Mouse (Mus musculus): ENCODE measurements around the gene Acly. TPM values are rescaled to one million over a fixed set of nuclear protein-coding genes. Genes with fewer than 3 reads are reported as not detected.

Gene Acly
- 805 and 809 TPM in 2 replicates for total RNA-seq (2021)
- long read RNA-seq, experiment 1, full-length matches to known transcripts: 1,871 of 2,299 reads
- long read RNA-seq, experiment 1, partial matches to known transcripts: 258 of 2,299 reads
- long read RNA-seq, experiment 1, other reads (novel, unspliced or antisense): 170 of 2,299 reads
- long read RNA-seq, experiment 2, full-length matches to known transcripts: 1,356 of 1,659 reads
- long read RNA-seq, experiment 2, partial matches to known transcripts: 176 of 1,659 reads
- long read RNA-seq, experiment 2, other reads (novel, unspliced or antisense): 127 of 1,659 reads

DNA sequence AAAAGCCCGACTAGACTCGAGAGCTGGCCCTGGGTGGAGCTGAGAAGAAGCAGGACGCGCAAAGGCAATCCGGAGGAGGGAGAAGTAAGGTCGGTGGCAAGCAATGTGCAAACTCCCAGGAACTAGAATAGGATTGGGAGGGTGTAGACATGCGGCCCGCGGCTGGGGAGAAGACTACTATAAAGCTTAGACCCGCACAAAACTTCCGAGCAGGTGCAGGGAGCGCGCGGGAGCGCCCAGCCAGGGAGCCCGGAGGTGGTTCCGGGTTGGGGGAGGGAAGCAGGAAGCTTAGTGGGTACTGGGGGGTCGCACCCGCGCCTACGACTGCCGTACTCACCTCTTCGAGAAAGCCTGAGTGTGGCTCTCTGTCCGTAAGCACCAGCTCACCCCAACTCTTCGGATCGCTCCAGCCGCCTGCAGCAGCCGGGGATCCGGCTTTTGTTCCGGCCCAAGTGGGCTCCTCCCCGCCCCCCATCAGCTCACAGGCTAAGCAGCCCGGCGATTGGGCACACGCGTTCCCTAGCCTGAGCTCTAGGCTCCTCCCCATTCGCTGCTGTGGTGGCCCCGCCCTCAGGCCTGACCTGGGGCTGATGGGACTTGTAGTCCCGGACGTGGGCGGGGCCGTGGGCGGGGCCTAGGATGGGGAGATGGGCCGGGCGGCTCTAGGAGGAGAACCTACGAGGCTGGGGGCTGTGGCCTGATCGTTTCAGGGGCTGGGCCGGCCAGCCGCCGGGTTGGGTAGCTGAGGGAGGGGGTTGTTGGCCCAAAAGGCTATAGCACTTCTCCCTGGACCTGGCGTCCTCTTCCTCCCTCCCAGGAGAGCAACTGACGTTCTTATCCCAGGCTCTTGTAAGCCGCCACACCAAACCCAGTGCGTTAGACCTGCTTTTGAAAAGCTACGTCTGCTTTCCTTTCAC, at the start of gene Acly:
Gene Acly (minus strand): TSS at position 543 of the 917 bp plus-strand sequence.
- peak; percentile 100 for DNase-seq

DNA sequence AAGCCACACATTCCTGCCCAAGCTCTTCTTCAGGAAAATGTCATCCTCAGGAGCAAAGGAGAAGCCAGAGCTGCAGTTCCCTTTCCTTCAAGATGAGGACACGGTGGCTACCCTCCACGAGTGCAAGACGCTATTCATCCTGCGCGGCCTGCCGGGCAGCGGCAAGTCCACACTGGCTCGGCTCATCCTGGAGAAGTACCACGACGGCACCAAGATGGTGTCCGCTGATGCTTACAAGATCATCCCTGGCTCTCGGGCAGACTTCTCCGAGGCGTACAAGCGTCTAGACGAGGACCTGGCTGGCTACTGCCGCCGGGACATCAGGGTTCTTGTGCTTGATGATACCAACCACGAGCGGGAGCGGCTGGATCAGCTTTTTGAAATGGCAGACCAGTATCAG, 48.5 kb upstream of the Acly start:
- DNase-seq: no peak

DNA sequence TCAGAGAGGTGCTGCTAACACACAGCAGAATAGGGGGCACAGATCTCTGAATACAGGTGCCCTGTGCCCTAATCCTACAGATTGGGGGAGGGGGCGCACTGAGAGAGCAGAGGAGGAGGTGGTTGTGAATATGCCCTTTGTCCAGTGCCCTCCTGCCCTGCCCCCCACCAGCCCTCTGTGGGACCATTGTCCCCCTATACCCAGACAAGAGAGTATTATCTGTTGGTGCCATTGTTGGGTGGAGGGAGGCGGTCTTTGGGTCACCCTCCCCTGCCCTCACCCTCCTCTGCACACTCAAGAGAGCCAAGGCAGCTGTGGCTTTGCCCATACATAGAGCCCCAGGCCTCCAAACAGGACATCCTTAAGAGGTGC, 47.7 kb upstream of the Acly start:
- DNase-seq: peak; percentile 28

DNA sequence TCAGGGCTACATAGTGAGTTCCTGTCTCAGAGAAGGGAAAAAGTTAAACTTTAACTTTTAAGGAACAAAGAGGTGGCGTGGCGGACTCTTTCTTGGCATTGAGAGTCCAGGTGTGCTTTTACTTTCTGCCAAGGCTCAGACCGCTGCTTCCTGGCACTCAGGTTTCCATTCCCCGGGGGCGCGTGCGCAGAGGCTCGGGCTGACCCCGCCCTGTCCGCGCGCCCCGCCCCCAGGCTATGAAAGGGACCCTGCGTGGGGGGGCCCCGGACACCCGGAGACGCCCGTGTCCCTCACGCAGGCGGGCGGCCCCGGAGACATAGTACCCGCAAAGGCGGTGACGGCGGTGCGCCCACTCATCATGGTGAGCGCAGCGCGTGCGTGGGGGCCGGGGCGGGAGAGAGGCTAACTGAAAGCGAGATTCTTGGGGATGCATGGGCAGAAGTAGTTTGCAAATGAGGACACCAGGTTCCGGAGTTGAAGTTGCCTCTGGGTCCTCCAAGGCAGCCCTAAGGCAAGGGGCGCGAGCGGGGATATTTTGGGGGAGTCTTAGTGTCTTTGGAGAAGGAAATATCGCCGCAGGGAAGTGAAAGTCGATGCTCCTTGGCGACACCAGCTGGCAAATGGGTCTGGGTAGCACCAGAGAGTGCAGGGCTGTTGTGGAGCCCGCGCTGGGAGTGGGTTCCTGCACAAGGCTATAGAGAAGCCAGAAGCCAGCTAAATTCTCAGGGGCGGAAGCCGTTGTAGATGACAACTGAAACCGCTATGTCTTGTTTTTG, 47.1 kb upstream of the Acly start, which contains the start of gene Cnp:
Gene Cnp (plus strand): TSS at position 197 of the 776 bp plus-strand sequence.
- DNase-seq: peak; percentile 92

DNA sequence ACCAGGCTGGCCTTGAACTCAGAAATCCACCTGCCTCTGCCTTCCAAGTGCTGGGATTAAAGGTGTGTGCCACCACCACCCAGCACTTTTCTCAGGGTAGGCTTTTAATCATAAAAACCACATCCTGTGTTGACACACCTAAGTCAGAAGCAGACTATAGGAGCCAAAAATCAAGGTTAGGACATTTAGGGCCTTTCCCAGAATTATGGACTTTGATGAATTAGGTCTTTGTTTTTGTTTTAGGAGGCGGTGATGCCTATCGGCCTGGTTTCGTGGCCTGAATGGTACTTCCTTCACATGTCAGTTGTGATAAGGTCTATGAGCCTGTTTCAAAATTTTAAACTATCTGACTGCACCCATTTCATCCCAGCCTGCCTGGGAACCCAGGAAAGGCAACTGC, 46.4 kb upstream of the Acly start:
- DNase-seq: no peak

DNA sequence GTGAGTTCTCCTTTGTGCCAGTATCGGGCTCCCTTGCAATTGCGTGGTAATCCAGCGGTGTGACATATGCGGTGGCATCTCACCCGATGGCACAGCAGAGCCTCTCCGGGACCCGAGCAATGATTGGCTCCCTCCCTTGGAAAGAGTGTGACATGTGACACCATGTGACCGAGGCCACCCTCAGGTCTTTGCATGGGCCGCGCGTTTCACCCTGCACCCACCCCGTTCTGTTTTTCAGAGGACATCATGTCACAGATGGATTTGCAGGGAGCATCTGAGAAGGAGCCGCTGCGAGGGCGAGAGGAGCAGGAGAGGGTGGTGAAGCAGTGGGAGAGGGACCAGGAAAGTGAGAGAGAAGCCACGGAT, 43.4 kb upstream of the Acly start:
- DNase-seq: peak; percentile 31

DNA sequence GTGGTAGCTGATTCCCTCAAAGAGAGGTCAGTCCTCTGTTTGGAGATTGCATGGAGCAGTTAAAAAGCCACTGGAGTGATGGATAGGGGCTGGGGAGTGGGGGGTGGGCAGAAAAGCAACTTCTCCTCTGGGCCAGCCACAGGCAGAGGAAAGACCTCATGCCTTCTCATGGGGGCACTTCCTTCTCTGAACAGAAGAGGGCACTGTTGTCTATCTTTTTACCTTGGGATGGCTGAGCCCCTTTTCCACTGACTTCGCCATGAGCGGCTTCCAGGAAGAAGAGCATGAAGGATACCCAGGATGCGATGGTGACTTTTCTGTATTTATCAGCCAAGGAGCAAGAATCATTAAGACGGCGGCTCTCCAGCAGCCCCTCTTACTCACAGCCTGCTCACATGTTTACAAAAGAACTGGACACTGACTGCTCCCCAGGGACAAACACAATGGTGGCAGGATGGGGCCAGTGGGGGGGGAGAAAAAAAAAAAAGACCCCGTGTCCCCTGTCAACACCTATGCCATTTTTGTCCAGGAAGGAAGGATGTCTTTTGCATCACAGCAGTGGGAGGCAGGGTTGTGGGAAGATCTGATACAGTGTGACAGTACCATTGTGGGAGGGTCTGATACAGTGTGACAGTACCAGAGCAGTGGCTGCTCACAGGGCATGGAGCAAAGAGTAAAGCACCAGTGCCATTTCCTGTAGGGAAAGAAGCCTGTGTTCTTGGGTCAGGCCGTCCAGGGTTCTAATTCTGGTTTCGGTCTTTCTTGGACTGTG, 42.8 kb upstream of the Acly start:
- DNase-seq: peak; percentile 87

DNA sequence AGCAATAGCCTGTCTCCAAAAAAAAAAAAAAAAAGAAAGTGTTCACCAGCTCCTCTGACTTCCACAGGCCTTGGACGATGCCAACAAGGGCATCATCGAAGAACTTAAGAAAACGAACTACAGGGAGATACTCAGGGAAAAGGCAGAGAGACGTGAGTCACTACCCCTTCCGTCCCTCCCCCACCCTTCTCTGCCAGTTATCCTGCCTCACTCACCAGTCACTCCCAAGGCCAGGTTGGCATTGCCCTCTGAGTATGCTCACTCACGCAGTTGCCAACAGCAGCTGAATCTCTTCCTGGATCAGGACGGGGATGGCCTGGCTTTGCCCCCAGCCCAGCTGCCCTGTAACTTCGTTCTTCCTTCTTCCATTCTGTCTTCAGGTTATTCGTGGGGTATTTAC, 42.0 kb upstream of the Acly start:
- peak; percentile 90 for DNase-seq

DNA sequence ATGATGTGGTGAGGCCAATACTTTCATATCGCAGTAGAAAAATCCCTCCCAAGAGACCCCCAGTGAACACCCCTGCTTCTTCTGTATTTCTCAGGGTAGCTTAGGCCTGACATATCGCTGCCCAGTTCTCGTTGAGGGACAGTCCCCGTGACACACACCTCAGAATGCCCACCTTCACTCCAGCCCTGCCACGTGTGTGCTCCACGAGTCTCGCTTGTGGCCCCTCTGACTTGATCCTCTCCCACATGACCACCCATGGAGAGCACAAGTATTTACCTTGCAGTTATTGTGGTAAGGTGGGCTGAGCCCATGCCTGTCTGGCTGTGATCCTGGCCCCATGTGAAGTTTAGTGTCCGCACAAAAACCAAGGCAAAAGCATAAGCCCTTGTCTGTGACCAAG, 40.9 kb upstream of the Acly start:
- DNase-seq: no peak

DNA sequence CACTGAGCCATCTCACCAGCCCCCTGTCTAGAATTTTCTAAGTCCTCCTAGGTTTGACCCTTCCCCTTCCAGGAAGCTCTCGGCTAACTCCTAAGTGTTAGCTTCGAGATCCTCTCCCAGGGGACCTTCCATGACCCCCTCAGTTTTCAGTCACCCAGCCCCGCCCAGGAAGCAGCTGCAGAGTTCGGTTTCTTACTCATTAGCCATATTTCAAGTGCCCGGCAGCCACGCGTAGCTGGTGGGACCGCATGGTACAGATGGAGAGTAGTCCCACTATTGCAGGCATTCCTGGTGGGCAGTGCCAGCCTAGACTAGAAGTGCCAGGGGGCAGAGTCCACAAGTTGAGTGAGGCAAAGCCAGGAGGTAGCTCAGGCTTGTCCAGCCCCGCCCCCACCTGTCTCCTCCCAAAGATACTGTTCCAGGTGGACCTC, 40.0 kb upstream of the Acly start:
- DNase-seq: peak; percentile 50

DNA sequence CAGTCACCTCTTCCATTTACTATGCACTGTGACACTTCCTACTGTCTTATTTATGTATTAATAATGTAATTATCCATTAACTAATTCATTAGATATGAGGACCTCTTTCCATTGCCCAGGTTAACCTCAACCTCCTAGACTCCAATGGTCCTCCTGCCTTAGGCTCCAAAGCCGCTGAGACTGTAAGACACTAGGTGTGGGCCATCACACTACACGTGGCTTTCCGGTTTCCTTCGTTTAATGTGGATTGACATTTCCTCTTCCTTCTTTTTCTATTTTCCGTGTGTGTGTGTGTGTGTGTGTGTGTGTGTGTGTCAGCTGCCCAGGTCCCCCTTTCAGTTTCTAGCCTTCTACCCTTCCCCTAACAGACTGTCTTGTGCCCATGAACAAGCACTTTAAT, 39.4 kb upstream of the Acly start:
- DNase-seq: no peak

DNA sequence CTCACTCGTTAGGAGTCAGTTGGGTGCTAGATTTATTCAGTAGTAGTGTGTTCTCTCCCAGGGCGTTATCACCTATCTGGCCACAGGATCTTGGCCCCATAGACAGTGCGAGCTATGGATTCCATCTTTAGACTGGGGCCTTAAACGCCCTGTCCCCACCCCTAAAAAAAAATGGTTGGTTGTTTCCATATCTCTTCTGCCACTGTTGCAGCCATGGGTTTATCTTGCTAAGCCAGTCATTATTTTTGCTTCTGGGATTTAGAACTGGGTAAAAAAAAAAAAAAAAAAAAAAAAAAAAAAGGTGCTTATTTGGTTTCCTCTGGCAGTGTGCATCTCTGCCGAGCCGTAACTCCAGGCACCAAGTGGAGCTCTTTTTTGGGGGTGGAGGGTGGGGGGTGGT, 36.9 kb upstream of the Acly start:
- DNase-seq: no peak

DNA sequence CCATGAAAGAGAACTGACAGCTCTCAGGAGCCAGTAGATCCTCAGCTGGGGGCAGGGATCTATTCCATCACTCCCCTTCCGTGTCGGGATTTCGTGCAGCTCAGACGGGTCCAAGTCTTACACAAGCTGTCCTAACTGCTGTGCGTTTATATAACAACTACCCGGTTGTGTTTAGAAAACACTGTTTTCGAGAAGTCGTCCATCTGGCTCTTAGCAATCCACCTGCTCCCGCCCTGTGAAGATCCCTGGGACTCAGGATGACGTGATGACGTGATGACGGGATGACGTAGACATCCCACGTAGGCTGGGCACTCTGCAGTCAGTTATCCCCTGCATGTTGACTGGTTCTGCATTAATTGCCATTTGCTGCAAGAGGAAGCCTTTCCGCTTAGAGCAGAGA, 36.5 kb upstream of the Acly start:
- DNase-seq: no peak

DNA sequence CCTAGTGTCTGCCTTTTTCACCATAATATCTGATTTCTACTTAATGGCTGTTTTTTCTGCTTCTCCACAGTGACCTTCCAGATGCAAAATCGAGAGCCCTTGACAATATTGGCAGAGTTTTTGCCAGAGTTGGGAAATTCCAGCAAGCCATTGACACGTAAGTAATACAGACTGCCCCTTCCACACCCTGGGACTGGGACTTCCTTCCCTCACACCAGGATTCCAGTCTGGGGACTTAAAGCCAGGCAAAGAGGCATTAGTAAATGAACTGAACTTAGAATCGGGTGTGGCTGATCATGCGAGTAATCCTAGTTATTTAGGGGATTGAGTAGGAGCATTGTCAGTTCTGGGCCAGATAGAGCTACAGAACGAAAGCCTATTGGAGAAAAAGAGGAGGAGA, 33.9 kb upstream of the Acly start:
- peak; percentile 34 for DNase-seq

DNA sequence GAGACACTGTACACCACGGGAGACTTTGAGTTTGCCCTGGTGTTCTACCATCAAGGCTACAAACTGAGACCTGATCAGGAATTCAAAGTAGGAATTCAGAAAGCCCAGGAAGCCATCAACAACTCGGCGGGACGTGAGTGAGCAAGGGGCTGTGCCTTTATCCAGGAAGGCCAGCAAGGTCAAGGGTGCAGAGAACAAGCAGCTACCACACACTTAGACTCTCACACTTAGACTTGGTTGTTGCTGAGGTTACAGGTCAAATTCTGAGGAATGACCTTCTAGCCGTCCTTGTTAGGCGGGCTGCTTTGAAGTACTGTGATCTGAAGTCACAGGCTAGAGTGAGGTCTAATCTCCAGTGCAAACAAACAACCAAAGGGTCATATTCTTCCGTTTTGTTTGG, 31.7 kb upstream of the Acly start:
- peak; percentile 26 for DNase-seq

DNA sequence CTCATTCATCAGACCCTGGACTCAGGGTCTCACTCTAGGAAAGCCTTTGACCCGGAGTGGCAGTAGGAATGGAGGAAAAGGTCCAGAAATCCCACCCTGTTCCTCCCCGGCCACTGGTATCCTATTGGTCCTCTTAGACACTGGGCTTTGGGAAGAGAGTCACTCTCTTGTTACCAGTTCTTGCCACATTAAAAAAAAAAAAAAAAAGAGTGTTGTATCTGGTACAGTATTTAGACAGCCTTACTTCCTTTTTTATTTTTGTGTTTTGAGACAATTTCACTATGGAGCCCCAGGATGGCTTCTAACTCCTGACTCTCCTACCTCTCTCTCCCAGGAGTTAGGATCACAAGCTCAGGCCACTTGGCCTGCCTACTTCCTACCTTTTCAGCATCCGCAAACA, 29.8 kb upstream of the Acly start:
- no peak for DNase-seq

DNA sequence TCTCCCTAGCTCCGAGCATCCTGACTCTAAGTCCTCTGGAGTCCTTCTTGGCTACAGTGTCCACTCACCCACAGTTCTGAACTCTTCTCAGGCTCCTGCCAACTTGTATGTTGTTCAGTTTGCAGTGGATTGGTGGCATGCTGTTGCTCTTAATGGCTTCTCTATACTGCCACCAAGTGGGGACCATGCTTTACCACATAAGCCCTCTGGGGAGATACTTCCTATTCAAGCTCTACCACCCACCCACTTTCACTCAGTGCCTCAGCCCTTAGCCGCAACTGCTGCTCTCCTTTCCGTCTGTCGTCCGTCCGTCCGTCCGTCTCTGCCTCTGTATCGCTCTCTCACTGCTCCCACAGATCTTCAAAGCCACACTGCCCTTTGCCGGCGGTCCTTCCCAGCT, 27.8 kb upstream of the Acly start:
- DNase-seq: peak; percentile 79

DNA sequence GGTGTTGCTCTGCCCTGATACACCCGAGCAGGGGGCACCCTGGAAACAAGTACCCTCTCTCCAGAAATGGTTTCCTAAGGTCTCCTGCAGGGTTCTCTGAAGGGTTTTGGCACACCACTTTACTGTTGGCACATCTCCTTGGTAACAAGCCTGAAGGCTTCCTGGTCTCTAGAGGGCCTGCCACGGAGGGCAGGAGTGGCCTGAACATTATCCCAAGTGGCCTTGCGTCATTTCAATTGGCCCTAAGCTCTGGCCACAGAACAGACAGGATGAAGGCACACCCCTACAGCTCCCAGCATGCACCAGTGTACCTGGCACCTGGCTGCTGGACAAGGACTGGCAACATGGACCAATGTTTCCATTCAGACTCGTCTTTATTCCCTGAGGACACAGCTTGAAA, 25.0 kb upstream of the Acly start:
- peak; percentile 70 for DNase-seq

DNA sequence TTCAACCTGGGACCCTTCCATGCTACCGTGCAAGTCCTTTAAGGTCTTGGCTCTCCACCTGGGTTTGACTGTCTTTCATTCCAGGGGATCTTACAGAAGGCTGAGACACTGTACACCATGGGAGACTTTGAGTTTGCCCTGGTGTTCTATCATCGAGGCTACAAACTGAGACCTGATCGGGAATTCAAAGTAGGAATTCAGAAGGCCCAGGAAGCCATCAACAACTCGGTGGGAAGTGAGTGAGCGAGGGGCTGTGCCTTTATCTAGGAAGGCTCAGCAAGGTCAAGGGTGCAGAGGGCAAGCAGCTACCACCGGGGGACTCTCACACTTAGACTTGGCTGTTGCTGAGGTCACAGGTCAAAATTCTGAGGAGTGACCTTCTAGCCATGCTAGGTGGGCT, 22.3 kb upstream of the Acly start:
- DNase-seq: no peak

DNA sequence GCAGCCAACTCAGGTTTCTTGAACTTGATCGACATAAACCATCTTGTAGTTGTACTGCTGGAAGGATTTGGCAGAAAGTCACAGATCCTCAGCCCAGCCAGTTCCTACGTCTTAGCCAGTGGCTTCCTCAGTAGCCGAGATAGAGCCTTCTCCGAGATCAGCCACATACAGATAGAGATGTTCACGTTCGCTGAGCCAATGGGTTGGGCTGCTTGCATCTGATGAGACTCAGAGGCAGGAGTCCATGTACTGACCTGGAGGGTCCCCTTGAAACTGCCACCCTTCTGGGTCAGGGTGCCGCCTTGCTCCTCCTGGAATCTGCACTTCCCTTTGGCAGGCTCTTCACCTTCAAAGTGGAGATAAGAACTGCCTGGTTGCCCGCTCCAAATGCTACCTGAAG, 21.7 kb upstream of the Acly start:
- no peak for DNase-seq

DNA sequence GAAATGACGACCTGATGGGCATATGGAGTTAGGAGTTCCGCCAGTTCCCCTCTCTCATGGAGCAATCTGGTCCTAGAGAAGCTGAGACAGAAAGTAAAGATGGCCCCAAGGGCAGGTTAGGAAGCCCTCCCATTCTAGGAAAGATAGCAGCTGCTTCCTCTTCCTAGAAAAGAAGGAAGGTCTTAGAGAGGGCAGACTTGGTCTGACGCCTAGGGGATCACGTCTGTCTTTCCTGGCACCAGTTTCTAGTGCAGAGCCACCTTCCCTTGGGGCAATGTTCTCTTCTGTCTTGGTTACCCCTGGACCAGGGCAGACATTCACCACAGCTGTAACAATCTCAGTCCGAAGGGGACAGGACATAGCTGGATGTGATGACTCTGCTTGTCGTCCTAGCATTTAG, 20.3 kb upstream of the Acly start:
- no peak for DNase-seq

DNA sequence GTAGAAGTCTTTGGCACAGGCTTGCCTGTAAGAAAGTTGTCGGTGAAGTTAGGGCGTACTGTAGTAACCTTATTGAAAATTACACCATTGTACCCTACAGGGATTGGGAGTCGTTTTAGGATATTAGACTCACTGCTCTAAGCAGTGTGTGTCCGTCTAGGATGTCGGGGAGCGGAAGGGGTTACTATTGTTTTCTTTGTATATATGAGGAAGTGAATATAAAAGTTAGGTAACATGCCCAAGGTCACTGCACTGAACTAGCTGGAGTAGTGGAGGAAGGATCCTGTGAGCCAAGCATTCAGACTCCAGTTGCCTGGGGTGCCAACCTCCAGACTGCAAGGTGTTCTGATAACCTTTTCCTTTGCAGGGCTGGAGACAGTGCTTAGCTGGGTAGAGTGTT, 19.2 kb upstream of the Acly start:
- DNase-seq: no peak

Measured in adrenal gland, postnatal 14 days (tissue).